Mouse (Mus musculus) right cerebral cortex, postnatal 25 days (tissue): ENCODE data around the gene Nmnat2.

Experiments used
- DNase-seq: peaks from one replicate; pipeline ENCODE4 v3.0.0; 2022

The Nmnat2 gene

GRCm38 (mm10) chr1:152990067-152990466 is 35.3 kb downstream of the Nmnat2 start:
- DNase-seq, result no peak

GRCm38 (mm10) chr1:152992271-152993134 is 37.7 kb downstream of the Nmnat2 start:
- no peak for DNase-seq

GRCm38 (mm10) chr1:152993803-152994202 is 39.0 kb downstream of the Nmnat2 start:
- DNase-seq, result no peak

- no peak for DNase-seq
Observed at GRCm38 (mm10) chr1:152999983-153000382, 45.2 kb downstream of the Nmnat2 start.

- peak; percentile 77 for DNase-seq
Observed at GRCm38 (mm10) chr1:153000486-153001228, 45.9 kb downstream of the Nmnat2 start.

- DNase-seq, result no peak
Observed at GRCm38 (mm10) chr1:153002295-153003050, 47.7 kb downstream of the Nmnat2 start.

GRCm38 (mm10) chr1:153004472-153004871 is 49.7 kb downstream of the Nmnat2 start:
- DNase-seq, result no peak

GRCm38 (mm10) chr1:153006054-153006453 is 51.3 kb downstream of the Nmnat2 start:
- DNase-seq, result no peak

- no peak for DNase-seq
Observed at GRCm38 (mm10) chr1:153006761-153007160, 52.0 kb downstream of the Nmnat2 start.

GRCm38 (mm10) chr1:153007292-153007691 is 52.5 kb downstream of the Nmnat2 start:
- DNase-seq, result no peak

- no peak for DNase-seq
Observed at GRCm38 (mm10) chr1:153007824-153008223, 53.0 kb downstream of the Nmnat2 start.

GRCm38 (mm10) chr1:153009338-153009737 is 54.5 kb downstream of the Nmnat2 start:
- DNase-seq, result no peak

- DNase-seq, result no peak
Observed at GRCm38 (mm10) chr1:153010353-153011351, 55.9 kb downstream of the Nmnat2 start.

- peak; percentile 35 for DNase-seq
Observed at GRCm38 (mm10) chr1:153011544-153011943, 56.8 kb downstream of the Nmnat2 start.

- DNase-seq, result no peak
Observed at GRCm38 (mm10) chr1:153013541-153014288, 58.9 kb downstream of the Nmnat2 start.

GRCm38 (mm10) chr1:153014431-153015186 is 59.8 kb downstream of the Nmnat2 start:
- DNase-seq, result no peak

GRCm38 (mm10) chr1:153016465-153017163 is 61.8 kb downstream of the Nmnat2 start:
- no peak for DNase-seq

- no peak for DNase-seq
Observed at GRCm38 (mm10) chr1:153019128-153019527, 64.3 kb downstream of the Nmnat2 start.

GRCm38 (mm10) chr1:153019623-153020022 is 64.8 kb downstream of the Nmnat2 start:
- DNase-seq, result no peak
